Mouse (Mus musculus) cerebellum, adult 2 months (tissue): Measurements from ENCODE around the gene Mllt11. TPM values are rescaled to one million over a fixed set of nuclear protein-coding genes. Genes with fewer than 3 reads are reported as not detected.
A peak's percentile ranks its signal among the peaks of the same experiment; 100 is the strongest.

Source experiments
- DNase-seq, 2 experiments: peaks; one replicate each; pipeline ENCODE4 v3.0.0; 2021
- H3K27ac ChIP-seq: fragments of 200-500 bp; 2 replicates; pipeline ENCODE4 v1.5.1; 2012; ENCODE audit warnings: low read length, control low read depth, inconsistent platforms; ENCODE audit not compliant: insufficient read depth
- H3K27me3 ChIP-seq: fragments of 200-500 bp; 2 replicates; pipeline ENCODE4 v1.6.1; 2012; ENCODE audit warnings: inconsistent platforms, mild to moderate bottlenecking, low read length, moderate library complexity; ENCODE audit not compliant: control insufficient read depth, insufficient read depth
- H3K4me1 ChIP-seq: fragments of 200-500 bp; 2 replicates; pipeline ENCODE4 v1.6.1; 2011; ENCODE audit warnings: low read length; ENCODE audit not compliant: control insufficient read depth, insufficient read depth
- H3K4me3 ChIP-seq: fragments of 200-500 bp; replicated peaks from 2 replicates; pipeline ENCODE3; 2011; ENCODE audit warnings: mild to moderate bottlenecking, low read depth, low read length, control low read depth; ENCODE audit not compliant: insufficient read depth
- CTCF ChIP-seq: fragments of 200-500 bp; IDR thresholded peaks from 2 replicates; pipeline ENCODE4 v1.5.1; 2011; ENCODE audit warnings: low read depth, mild to moderate bottlenecking, control low read depth, low read length, moderate library complexity, borderline replicate concordance; ENCODE audit not compliant: insufficient read depth
- POLR2A ChIP-seq: fragments of 200-500 bp; IDR thresholded peaks from 2 replicates; pipeline ENCODE4 v1.6.1; 2011; ENCODE audit warnings: low read length, control low read depth, borderline replicate concordance; ENCODE audit not compliant: insufficient read depth
- WGBS: fragments of 180-500 bp; shearing (Covaris S2); methylation state at CpG from one replicate; pipeline ENCODE4 v1.1.7; 2018; 5-methylcytosine and 5-hydroxymethylcytosine counted together
- polyA plus RNA-seq: library from polyadenylated mRNA; depleted of rRNA; stranded (reverse); fragments of >200 nt; gene quantifications from 2 replicates; pipeline ENCODE4 v1.2.3, GENCODE M21; 2012; rRNA removed

Mllt11 gene
- polyA plus RNA-seq, 1 experiment: 352 TPM

GRCm38 (mm10) chr3:95172526-95173255 lies 59.3 kb downstream of the Mllt11 start:
- Histone ChIP-seq H3K4me1 (no peaks in the 10 kb centered on the region), H3K27ac (no peak overlapping the region), H3K4me3 (no peak overlapping the region), H3K27me3 (no peaks in the 10 kb centered on the region)
- WGBS: 72% methylated on average over 84 of the region's 84 CpGs
- peak in 1 of 2 experiments; percentile 30 for DNase-seq
- no peak for TF ChIP-seq CTCF
- no peak for TF ChIP-seq POLR2A

GRCm38 (mm10) chr3:95171105-95171504 lies 60.9 kb downstream of the Mllt11 start:
- no peaks in the 10 kb centered on the region for H3K27me3 ChIP-seq
- WGBS: 52% methylated on average over 6 of the region's 6 CpGs
- no peak for TF ChIP-seq CTCF
- TF ChIP-seq POLR2A: no peak

GRCm38 (mm10) chr3:95169996-95170395 lies 62.0 kb downstream of the Mllt11 start:
- no peak for TF ChIP-seq POLR2A
- TF ChIP-seq CTCF: no peak
- H3K4me1 ChIP-seq: no peaks in the 10 kb centered on the region
- no peak for DNase-seq
- H3K27me3 ChIP-seq: no peaks in the 10 kb centered on the region
- H3K4me3 ChIP-seq: no peak overlapping the region
- H3K27ac ChIP-seq: no peak overlapping the region
- WGBS: 90% methylated on average over 10 of the region's 10 CpGs

More at GRCm38 (mm10) chr3:95171105-95171504, 60.9 kb downstream of the Mllt11 start:
- Histone ChIP-seq H3K4me1 (no peaks in the 10 kb centered on the region), H3K4me3 (no peak overlapping the region), H3K27ac (no peak overlapping the region)
- no peak for DNase-seq

Other genes starting within 250 kb of the Mllt11 start
- gene Zfp687, start 216.7 kb downstream of the Mllt11 start, polyA plus RNA-seq: 40.9 and 43.8 TPM in 2 replicates
- gene Psmd4, start 189.6 kb downstream of the Mllt11 start, polyA plus RNA-seq: 227 and 245 TPM in 2 replicates
- gene Pip5k1a, start 125.2 kb downstream of the Mllt11 start, polyA plus RNA-seq: 26.6 and 28.7 TPM in 2 replicates
- 71.6 and 71.7 TPM in 2 replicates for gene Vps72, start 121.1 kb downstream of the Mllt11 start, polyA plus RNA-seq
- 1.0 and 1.2 TPM in 2 replicates for gene Tmod4, start 107.7 kb downstream of the Mllt11 start, polyA plus RNA-seq
- 134 and 139 TPM in 2 replicates for gene Scnm1, start 98.2 kb downstream of the Mllt11 start, polyA plus RNA-seq
- gene Lysmd1, start 98.1 kb downstream of the Mllt11 start, polyA plus RNA-seq: 31.8 and 34.9 TPM in 2 replicates
- gene Tnfaip8l2, start 89.8 kb downstream of the Mllt11 start, polyA plus RNA-seq: 1.3 and 2.0 TPM in 2 replicates
- gene Sema6c, start 71.7 kb downstream of the Mllt11 start, polyA plus RNA-seq: 40.5 and 42.9 TPM in 2 replicates
- 30.6 and 34.0 TPM in 2 replicates for gene Gabpb2, start 14.3 kb downstream of the Mllt11 start, polyA plus RNA-seq
- gene Cdc42se1, start 3.4 kb downstream of the Mllt11 start, polyA plus RNA-seq: 74.0 and 75.0 TPM in 2 replicates
- gene Gm128, start 9.4 kb upstream of the Mllt11 start, polyA plus RNA-seq: 0.75 and 0.90 TPM in 2 replicates
- 1.8 and 1.9 TPM in 2 replicates for gene Bnipl, start 19.0 kb upstream of the Mllt11 start, polyA plus RNA-seq
- 96.8 and 103 TPM in 2 replicates for gene Mindy1, start 49.2 kb upstream of the Mllt11 start, polyA plus RNA-seq
- 43.2 and 47.6 TPM in 2 replicates for gene Prune1, start 49.9 kb upstream of the Mllt11 start, polyA plus RNA-seq
- 1.2 and 1.5 TPM in 2 replicates for gene Anxa9, start 75.0 kb upstream of the Mllt11 start, polyA plus RNA-seq
- gene Cers2, start 82.6 kb upstream of the Mllt11 start, polyA plus RNA-seq: 133 and 142 TPM in 2 replicates
- gene Setdb1, start 125.0 kb upstream of the Mllt11 start, polyA plus RNA-seq: 36.5 and 38.0 TPM in 2 replicates
- gene 4930558C23Rik, start 170.7 kb upstream of the Mllt11 start, polyA plus RNA-seq: not detected in 2 replicates
- gene Arnt, start 202.2 kb upstream of the Mllt11 start, polyA plus RNA-seq: 56.3 and 61.5 TPM in 2 replicates